Mouse (Mus musculus) stomach, embryonic 16.5 days (tissue): ENCODE measurements around the gene Lrrtm1. TPM values are rescaled to one million over a fixed set of nuclear protein-coding genes. Genes with fewer than 3 reads are reported as not detected.

Experiments used
- ATAC-seq: fragments of 200-750 bp; cut with Nextera tagmentation; 2 replicates; pipeline ENCODE4 v1.8.0; 2017; ENCODE audit warnings: moderate number of reproducible peaks, moderate TSS enrichment; ENCODE audit not compliant: insufficient read depth, low FRiP score
- H3K27ac ChIP-seq: fragments of 300-500 bp; sonication (generic); 2 replicates; pipeline ENCODE4 v1.5.1; 2014; ENCODE audit warnings: low read length
- H3K27me3 ChIP-seq: fragments of 300-500 bp; sonication (generic); 2 replicates; pipeline ENCODE4 v1.6.1; 2014; ENCODE audit warnings: low read length, control low read depth, mixed read lengths; ENCODE audit not compliant: control insufficient read depth, insufficient read depth
- H3K36me3 ChIP-seq: fragments of 300-500 bp; sonication (generic); 2 replicates; pipeline ENCODE4 v1.6.1; 2014; ENCODE audit warnings: low read length; ENCODE audit not compliant: control insufficient read depth, insufficient read depth
- H3K4me1 ChIP-seq: fragments of 300-500 bp; sonication (generic); 2 replicates; pipeline ENCODE4 v1.6.1; 2014; ENCODE audit warnings: low read length, control low read depth, mixed read lengths; ENCODE audit not compliant: control insufficient read depth, insufficient read depth
- H3K4me2 ChIP-seq: fragments of 300-500 bp; sonication (generic); 2 replicates; pipeline ENCODE4 v1.6.1; 2014; ENCODE audit warnings: low read depth, low read length, mixed read lengths
- H3K4me3 ChIP-seq: fragments of 300-500 bp; sonication (generic); replicated peaks from 2 replicates; pipeline ENCODE4 v1.5.1; 2014; ENCODE audit warnings: mild to moderate bottlenecking, low read length
- H3K9ac ChIP-seq: fragments of 300-500 bp; sonication (generic); 2 replicates; pipeline ENCODE4 v1.6.1; 2014; ENCODE audit warnings: low read length
- H3K9me3 ChIP-seq: fragments of 300-500 bp; sonication (generic); replicated peaks from 2 replicates; pipeline ENCODE4 v1.6.1; 2016; ENCODE audit warnings: low read length, control low read depth; ENCODE audit not compliant: control insufficient read depth
- WGBS: fragments of 180-500 bp; shearing (Covaris S2); extraction: QIAGEN DNeasy Blood & Tissue Kit; methylation state at CpG from one replicate; pipeline ENCODE4 v1.1.7; 2014; 5-methylcytosine and 5-hydroxymethylcytosine counted together
- polyA plus RNA-seq: library from polyadenylated mRNA; unstranded; fragments of >200 nt; fragmentation: Nextera tagmentation; extraction: Ambion mirVana; gene quantifications from 2 replicates; pipeline ENCODE4 v1.2.1, GENCODE M21; 2015

Lrrtm1 gene
- polyA plus RNA-seq, 1 experiment from 2014 or later: 3.1 TPM

DNA sequence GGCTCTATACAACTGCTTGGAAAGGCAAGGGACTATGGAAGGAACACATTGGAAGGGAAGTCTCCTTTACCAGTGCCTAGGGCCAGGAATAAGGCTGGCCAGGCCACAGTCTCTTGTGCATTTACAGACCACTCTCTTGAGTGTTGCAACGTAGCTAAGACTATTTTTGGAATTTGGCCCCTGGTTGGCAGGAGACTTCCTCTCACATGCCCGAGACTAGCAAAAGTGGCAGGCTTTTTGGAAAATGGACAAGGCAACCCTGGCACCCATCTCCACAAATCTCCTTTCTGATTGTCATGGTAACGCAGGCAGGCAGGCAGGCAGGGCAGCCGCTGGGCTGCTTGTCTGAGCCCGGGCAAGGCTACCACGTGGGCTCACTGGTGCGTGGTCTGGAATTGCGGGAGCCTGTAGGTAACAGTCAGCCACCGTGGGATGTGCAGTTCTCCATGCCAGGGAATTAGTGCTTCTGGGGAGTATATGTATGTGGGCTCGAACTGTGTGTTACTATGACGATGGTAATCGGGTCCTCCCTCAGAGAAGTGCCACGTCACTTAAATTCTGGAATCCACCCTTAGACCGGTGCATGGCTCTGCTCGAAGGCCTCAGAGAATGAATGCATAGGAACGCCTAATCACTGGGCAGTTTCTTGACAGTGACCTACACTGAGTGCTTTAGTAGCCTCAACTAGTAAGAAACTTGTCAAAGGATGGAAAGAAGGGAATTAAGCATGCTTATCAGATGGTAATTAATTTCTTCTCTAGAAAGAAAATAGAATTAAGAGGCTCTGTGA is 19.4 kb upstream of the Lrrtm1 start:
- ATAC-seq: no peak
- Histone ChIP-seq H3K9me3 (no peaks in the 10 kb centered on the region), H3K36me3 (no peaks in the 10 kb centered on the region), H3K27me3 (no peaks in the 10 kb centered on the region), H3K9ac (no peak overlapping the region), H3K4me1 (no peaks in the 10 kb centered on the region), H3K4me2 (no peak overlapping the region), H3K4me3 (no peak overlapping the region), H3K27ac (no peak overlapping the region)
- WGBS: 71% methylated on average over 16 of the region's 16 CpGs

DNA sequence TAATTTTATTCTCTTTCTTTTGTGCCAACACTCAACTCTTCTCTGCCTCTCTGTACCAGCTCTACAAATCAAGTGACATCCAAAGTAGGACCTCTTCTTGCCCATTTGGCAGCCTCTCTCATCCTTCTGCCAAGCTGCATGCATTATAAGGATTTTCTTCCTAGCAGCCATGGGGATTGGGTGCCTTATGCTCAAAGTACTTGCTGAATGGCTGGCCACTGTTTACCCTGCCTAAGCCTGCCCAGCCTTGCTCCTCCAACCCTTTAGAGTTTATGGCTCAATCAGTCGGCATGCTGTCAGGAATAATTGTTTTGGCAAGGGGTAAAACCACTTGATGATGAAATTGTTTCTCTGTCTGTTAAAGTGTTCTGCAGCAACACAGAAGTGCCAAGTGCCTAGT is 2.1 kb upstream of the Lrrtm1 start:
- H3K4me2 ChIP-seq: no peak overlapping the region
- H3K36me3 ChIP-seq: no peaks in the 10 kb centered on the region
- H3K9me3 ChIP-seq: no peaks in the 10 kb centered on the region
- H3K27me3 ChIP-seq: peaks cover 23% of the 10 kb centered on the region
- ATAC-seq: no peak
- H3K9ac ChIP-seq: no peak overlapping the region
- 19% methylated on average over 1 of the region's 1 CpGs for WGBS
- H3K4me1 ChIP-seq: peaks cover 8% of the 10 kb centered on the region; the same call in 1 of the 2 replicates
- H3K4me3 ChIP-seq: no peak overlapping the region
- H3K27ac ChIP-seq: no peak overlapping the region

DNA sequence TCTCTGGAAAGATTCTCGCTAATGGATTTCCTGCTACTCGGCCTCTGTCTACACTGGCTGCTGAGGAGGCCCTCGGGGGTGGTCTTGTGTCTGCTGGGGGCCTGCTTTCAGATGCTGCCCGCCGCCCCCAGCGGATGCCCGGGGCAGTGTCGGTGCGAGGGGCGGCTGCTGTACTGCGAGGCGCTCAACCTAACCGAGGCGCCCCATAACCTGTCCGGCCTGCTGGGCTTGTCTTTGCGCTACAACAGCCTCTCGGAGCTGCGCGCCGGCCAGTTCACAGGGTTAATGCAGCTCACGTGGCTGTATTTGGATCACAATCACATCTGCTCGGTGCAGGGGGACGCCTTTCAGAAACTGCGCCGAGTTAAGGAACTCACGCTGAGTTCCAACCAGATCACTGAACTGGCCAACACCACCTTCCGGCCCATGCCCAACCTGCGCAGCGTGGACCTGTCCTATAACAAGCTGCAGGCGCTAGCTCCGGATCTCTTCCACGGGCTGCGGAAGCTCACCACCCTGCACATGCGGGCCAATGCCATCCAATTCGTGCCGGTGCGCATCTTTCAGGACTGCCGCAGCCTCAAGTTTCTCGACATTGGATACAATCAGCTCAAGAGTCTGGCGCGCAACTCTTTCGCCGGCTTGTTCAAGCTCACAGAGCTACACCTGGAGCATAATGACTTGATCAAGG is 1.2 kb downstream of the Lrrtm1 start:
- ATAC-seq: 0 out of 2 replicates have a peak, but pooled peaks have one; percentile 48
- Histone ChIP-seq H3K9ac (peak overlapping the region; percentile 36), H3K4me3 (peak overlapping the region; percentile 51), H3K4me1 (peaks cover 8% of the 10 kb centered on the region; the same call in 1 of the 2 replicates), H3K9me3 (no peaks in the 10 kb centered on the region), H3K36me3 (no peaks in the 10 kb centered on the region), H3K27ac (no peak overlapping the region), H3K4me2 (peak overlapping the region; percentile 92), H3K27me3 (peaks cover 28% of the 10 kb centered on the region)
- WGBS: under 1% methylated on average over 43 of the region's 43 CpGs

DNA sequence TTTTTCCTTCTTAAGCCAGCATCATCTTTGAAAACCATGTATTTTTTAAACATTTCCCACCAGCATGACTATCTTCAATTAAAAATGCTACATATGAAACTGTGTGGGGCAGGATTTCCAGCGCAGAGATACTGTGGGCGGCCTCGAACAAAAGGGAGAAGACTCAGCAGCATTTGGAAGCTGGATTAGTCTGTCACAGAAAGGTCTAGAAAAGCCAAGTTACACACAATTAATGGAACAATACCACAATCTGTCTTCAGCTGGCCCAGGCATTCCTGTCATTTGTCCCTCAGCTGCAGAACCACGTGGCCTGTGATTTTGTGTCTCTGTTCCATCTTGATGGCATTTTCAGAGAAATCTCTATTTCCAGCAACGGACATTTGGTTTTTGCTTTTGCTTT is 11.0 kb downstream of the Lrrtm1 start:
- Histone ChIP-seq H3K9me3 (no peaks in the 10 kb centered on the region), H3K4me2 (no peak overlapping the region), H3K9ac (no peak overlapping the region), H3K4me1 (no peaks in the 10 kb centered on the region), H3K4me3 (no peak overlapping the region), H3K27me3 (no peaks in the 10 kb centered on the region), H3K27ac (no peak overlapping the region), H3K36me3 (no peaks in the 10 kb centered on the region)
- ATAC-seq: no peak
- 74% methylated on average over 5 of the region's 5 CpGs for WGBS

DNA sequence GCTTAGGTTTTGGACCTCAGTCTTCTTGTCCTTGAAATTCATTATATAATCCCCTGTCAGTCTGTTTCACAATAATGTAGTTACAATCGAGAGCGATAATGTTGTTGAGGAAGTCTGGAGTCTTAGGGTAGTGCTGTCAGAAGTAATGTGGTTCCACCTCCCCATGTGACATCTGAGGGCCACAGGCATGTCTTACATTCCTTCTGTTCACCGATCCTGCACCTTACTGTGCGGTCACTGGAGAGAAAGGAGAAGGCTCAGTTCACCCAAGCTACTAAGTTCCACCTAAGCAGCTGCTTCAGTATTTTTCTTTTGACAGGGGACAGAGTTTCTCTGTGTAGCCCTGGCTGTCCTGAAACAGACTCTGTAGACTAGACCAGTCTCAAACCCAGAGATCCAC is 13.9 kb downstream of the Lrrtm1 start:
- Histone ChIP-seq H3K27me3 (no peaks in the 10 kb centered on the region), H3K4me2 (no peak overlapping the region), H3K27ac (no peak overlapping the region), H3K36me3 (no peaks in the 10 kb centered on the region), H3K4me3 (no peak overlapping the region), H3K4me1 (no peaks in the 10 kb centered on the region), H3K9ac (no peak overlapping the region), H3K9me3 (no peaks in the 10 kb centered on the region)
- no peak for ATAC-seq
- WGBS: 91% methylated on average over 4 of the region's 4 CpGs

DNA sequence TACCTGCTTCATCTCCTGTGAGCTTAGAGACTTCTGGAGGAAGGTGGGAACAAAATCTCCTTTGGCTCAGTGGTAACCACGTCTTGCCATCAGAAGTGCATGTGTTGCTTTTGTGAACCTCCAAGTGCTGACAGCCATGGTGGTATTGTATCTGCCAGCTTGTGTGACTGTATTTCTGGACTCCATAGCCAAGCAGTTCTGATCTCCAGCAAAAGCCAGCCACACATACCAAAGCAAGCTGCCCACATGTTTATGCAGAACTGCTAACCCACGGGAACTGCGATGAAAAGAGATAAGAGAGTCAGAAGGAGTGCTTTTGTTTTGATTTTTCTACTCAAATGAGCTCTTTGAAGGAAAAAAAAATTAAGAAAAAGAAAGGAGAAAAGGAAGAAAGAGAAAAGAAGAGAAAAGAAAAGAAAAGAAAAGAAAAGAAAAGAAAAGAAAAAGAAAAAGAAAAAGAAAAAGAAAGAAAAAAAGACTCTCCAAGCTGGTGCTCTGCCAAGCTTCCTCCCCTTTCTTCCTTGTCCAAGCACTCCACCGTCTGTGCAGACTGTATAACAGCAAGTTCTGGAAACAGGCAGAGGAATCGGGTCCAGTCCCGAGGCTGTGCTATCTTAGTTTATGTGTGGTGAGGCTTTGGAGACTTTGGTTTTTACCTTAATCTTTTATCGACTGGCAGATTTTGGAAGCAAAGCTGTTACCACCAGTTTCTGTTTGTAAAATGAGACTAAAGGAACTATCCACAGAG is 15.0 kb downstream of the Lrrtm1 start:
- Histone ChIP-seq H3K4me2 (no peak overlapping the region), H3K4me1 (no peaks in the 10 kb centered on the region), H3K9ac (no peak overlapping the region), H3K9me3 (no peaks in the 10 kb centered on the region), H3K4me3 (no peak overlapping the region), H3K27me3 (no peaks in the 10 kb centered on the region), H3K27ac (no peak overlapping the region), H3K36me3 (no peaks in the 10 kb centered on the region)
- 25% methylated on average over 7 of the region's 7 CpGs for WGBS
- no peak for ATAC-seq

DNA sequence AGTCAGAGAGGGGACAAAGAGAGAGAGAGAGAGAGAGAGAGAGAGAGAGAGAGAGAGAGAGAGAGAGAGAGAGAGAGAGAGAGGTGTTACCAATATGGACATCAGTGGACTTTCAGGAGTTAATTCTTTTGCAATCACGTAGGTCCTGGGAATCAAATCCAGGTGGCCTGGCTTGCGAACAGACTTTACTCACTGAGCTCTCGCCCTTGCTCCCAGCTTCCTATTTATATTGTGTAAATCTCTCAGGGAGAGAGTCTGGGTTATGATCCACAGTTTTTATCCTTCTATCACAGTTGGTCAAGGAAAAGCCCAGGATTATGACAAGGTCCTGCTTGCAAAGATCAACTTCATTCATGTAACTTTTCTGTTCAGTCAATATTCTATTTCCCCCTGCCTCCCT is 22.7 kb downstream of the Lrrtm1 start:
- no peak overlapping the region for H3K4me3 ChIP-seq
- no peak overlapping the region for H3K4me2 ChIP-seq
- no peaks in the 10 kb centered on the region for H3K36me3 ChIP-seq
- ATAC-seq: no peak
- 45% methylated on average over 3 of the region's 3 CpGs for WGBS
- H3K9me3 ChIP-seq: no peaks in the 10 kb centered on the region
- H3K9ac ChIP-seq: no peak overlapping the region
- H3K4me1 ChIP-seq: no peaks in the 10 kb centered on the region
- H3K27ac ChIP-seq: no peak overlapping the region
- H3K27me3 ChIP-seq: no peaks in the 10 kb centered on the region

DNA sequence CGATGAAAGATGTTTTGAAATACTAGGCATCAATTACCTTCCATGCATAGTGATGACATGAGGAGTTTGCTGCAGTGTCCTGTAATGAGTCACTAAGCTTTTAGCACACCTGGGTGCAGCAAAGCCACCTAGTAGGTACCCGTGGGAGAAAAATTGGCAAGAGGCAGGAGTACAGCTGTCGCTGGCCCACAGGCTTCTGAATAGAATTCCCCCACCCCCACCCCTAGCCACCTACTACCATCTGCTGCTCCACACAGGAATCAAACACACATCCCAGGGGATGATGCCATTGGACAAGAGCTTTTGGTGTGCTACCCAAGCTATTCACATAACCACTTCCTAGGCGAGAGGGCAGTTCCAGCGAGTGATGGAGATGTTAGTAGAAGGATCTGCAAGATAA is 36.3 kb downstream of the Lrrtm1 start:
- Histone ChIP-seq H3K9me3 (no peaks in the 10 kb centered on the region), H3K4me1 (no peaks in the 10 kb centered on the region), H3K4me2 (no peak overlapping the region), H3K4me3 (no peak overlapping the region), H3K9ac (no peak overlapping the region), H3K27me3 (no peaks in the 10 kb centered on the region), H3K36me3 (no peaks in the 10 kb centered on the region), H3K27ac (no peak overlapping the region)
- ATAC-seq: no peak
- 75% methylated on average over 5 of the region's 5 CpGs for WGBS

DNA sequence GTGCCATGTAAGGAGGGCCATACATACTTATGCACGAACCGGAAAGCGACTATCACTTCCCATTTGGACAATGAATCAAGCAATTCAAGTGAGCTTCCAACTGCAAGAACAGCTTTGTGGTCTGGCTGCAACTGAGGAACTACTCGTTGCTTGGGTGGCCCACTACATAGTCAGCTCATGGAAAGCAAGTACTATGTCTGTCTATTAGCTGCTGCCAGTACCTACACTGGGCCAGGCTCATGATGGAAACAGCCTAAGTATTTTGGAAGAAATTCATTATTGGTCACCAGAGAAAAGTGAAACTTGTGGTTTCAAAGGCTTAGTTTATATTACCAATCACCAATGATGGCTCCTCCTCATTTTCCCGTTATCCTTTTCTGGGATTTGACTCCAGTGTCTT is 43.8 kb downstream of the Lrrtm1 start:
- Histone ChIP-seq H3K4me3 (no peak overlapping the region), H3K27me3 (no peaks in the 10 kb centered on the region), H3K9me3 (no peaks in the 10 kb centered on the region), H3K4me1 (no peaks in the 10 kb centered on the region), H3K4me2 (no peak overlapping the region), H3K9ac (no peak overlapping the region), H3K27ac (no peak overlapping the region), H3K36me3 (no peaks in the 10 kb centered on the region)
- WGBS: 90% methylated on average over 5 of the region's 5 CpGs
- ATAC-seq: no peak
